Mouse (Mus musculus) lung, adult 18-20 months (tissue): ENCODE data around the gene Hoxd3.

Experiments used
- DNase-seq, 2 experiments: peaks; one replicate each; pipeline ENCODE4 v3.0.0; 2022; ENCODE audit warnings: mixed read lengths in 2 of 2

Hoxd3 gene

DNA sequence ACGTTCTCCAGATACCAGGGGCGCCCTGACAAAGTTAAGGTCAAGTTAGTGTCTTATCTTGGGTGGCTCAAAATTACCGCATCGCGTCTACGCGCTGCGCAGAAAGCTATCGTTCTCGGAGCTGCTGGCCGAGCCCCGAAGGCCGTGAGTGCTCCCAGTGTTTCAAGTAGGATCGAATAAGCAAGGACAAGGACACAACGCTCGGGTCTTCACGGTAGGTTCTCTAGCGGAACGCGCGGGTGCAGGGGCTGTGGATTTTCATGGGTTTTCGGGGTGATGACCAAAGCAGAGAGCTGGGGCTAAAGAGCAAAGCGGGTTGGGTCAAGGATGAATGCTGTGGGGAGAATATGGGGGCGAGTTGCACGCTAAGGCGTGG is 32.1 kb upstream of the Hoxd3 start:
- no peak for DNase-seq

GRCm38 (mm10) chr2:74679980-74680379 is 31.7 kb upstream of the Hoxd3 start:
- DNase-seq, result no peak

- no peak for DNase-seq
Observed at GRCm38 (mm10) chr2:74680561-74681398, 30.9 kb upstream of the Hoxd3 start.

DNA sequence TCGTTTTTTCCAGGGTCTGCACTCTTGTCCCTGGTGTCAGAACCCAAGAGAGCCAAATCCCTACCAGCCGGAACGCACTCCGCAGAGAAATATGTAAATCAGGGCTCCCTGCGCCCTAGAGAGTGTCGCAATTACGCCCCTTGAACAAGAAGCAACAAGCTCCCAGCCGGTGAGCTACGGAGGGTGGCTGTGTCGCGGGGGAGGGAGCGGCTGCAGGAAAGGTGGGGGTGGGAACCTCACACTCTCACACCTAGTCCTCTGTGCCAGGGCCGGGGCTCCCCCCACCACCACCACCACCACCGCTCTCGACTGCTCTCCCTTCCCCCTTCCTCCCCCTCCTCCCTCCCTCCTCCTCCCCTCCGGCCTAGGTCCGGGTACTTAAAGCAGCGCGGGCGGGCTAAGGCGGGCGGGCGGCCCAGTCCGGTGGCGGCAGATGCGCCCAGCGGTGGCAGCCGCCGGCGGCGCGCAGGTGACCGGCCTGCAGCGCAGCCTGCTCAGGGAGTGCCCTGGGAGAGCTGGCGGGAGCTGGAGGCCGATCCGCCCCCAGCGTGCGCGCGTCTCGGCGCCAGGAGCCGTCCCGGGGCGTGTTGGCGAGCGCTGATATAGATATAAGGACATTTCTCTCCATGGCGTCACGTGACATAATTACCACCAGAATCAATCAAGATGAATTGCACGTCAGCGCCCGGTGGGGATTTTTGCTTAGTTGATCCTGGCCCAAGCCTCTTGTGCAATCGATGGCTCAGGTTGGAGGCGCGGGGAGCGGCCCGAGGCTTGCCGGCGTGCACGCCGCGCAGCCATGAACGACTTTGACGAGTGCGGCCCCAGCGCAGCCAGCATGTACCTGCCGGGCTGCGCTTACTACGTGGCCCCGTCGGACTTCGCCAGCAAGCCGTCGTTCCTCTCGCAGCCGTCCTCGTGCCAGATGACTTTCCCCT is 29.9 kb upstream of the Hoxd3 start:
- DNase-seq, result no peak

DNA sequence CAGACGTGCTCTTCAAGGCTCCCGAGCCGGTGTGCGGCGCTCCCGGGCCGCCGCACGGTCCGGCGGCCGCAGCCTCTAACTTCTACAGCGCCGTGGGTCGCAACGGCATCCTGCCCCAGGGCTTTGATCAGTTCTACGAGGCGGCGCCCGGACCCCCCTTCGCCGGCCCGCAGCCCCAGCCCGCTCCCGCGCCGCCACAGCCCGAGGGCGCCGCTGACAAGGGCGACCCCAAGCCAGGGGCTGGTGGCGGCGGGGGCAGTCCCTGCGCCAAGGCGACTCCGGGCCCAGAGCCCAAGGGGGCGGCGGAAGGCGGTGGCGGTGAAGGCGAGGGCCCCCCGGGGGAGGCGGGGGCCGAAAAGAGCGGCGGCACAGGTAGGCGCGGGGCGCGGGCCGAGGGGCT is 28.9 kb upstream of the Hoxd3 start:
- DNase-seq, result no peak

DNA sequence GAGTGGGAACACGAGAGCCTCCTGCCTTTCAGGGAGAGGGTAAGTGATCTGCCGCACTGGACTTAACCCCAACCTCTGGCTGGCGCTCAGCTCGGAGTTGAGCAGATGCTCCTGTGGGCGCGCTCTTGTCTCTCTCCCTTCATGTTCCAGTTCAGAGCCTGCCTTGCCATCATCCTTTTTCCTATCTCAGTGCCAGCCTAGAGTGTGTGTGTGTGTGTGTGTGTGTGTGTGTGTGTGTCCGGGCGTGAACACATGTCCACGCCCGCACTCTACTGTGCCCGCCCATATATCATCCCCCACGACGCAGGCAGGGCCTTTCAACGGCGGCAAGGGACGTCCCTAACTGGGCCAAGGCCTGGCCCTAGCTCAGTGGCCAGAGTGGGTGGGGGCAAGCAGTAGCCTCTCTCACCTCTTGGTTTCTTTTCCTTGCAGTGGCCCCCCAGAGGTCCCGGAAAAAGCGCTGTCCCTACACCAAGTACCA is 28.2 kb upstream of the Hoxd3 start:
- DNase-seq, result no peak

DNA sequence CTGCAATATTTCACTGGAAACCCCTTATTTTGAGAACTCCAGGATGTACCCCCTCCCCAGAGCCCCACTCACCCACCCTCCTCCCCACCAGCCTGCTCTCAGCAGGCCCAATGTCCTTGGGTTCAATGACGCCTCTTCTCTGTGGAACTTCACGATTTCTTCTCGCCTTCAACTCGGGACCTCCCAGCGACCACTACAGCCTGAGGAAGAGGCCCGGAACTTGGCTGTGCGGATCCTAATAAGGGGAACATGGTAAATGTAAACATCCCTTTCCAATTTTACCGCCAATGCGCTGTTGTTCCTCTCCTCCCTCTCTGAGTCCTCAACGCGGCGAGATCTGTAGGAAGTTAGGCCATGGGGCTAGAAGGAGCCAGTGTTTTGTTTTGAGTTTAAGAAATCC is 27.6 kb upstream of the Hoxd3 start:
- DNase-seq, result no peak

GRCm38 (mm10) chr2:74685059-74685603 is 26.6 kb upstream of the Hoxd3 start:
- no peak for DNase-seq

GRCm38 (mm10) chr2:74686301-74686987 is 25.3 kb upstream of the Hoxd3 start:
- DNase-seq, result peak; percentile 36 to 47

DNA sequence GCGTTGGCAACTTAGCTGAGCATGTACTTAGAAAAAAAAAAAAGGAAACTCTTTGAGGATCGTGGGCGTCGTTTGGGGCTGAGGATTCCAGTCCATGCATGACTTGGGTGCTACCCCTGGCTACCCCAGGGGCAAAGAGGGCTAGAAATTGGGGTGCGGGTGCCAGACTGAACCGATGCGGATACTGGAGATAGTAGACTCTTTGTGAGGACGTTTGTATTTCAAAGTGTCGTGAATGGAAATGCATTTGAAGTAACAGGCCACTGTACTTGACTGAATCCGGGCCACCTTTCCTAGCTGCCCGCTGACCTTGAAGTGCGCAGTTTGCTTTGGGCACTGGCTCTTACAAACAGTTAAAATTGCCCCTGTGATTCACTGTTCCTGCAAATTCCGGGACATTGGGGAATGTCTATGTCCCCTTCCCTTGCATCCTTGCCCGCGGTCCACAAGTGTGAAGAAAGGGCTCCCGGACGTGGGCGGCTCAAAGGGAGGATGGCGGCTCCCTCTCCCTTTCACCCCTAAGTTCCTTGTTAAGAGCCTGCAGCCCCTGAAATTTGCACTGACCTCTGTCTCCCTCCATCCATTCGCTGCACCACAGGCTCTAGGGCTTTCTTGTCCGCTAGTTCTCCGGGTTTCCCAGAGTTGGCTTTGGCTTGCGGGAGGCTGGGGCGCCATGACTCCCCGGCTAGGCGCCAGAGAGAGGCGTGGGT is 24.6 kb upstream of the Hoxd3 start:
- DNase-seq, result no peak

DNA sequence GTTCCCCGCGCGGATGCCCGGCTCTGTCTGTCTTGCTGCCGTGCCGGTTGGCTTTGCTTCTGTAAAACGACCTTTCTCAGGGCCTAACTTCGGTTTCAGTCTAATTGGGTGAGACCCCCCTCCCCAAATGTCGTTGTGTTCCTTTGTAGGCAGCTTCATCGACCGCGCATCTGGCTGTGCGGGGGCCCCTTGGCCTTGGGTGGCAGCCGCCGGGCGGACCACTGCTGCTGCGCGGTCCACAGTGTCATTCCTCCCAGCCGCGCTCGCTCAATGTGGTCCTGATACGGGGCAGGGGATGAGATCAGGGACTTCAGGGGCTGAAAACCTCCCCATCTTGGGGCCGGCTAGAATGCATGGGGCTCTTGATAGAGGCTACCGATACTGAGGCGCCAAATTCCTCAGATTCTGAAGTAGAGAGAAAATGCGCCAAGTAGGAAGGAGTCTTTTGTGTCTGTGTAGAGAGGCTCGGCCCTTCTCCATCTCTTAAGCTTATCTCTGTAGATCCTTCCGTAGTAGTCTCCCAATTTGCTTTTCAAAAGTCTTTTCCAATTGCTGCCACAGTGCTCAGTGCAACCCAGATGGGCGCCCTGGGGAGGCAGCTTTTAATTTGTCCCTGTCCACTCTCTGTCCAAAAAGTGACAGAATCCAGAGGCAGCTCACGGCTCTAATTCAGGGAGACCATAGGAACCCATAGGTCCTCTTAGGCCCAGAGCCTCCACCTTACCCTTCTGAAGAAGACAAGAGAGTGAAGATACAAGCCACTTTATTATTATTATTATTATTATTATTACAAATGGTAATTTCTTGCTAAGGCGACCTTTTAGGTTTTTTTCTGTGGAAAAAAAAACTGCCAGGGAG is 23.8 kb upstream of the Hoxd3 start:
- DNase-seq, result no peak

- DNase-seq, result no peak
Observed at GRCm38 (mm10) chr2:74688795-74689573, 22.7 kb upstream of the Hoxd3 start.

DNA sequence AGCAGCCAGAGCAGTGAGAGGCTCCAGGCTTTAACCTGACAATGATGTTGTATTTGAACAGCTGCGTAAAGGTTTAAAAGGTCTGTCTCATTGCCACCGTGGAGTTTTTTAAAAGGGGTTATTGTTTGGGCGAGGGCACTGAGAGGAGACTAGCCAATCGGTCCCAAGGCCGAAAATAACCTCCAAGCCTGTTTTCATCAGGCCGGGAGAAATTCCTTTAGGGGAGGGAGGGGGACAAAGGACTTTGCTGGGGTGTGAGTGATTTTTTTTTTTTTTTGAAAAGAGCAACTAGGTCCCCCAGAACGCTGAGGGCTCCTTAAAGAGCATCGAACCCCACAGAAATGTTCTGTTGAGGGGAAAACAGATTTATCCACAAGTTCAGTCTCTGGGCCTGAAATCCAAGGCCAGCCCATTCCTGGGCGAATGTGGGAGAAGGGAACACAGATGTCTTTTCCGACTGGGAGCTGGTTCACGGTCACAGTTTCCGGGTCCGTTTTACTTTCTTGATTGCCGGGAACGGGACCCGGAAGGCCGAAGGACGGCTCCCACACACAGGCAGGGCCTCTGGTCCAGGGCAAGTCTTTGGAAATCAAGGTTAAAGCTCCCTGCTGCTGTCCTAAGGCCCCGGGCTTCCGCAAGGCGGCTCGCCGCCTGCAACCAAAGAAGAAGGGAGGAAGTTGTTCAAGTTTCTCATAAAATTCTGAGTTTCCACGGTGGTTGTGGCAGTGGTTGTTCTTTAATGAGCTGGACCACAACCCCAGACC is 22.0 kb upstream of the Hoxd3 start:
- DNase-seq, result no peak

DNA sequence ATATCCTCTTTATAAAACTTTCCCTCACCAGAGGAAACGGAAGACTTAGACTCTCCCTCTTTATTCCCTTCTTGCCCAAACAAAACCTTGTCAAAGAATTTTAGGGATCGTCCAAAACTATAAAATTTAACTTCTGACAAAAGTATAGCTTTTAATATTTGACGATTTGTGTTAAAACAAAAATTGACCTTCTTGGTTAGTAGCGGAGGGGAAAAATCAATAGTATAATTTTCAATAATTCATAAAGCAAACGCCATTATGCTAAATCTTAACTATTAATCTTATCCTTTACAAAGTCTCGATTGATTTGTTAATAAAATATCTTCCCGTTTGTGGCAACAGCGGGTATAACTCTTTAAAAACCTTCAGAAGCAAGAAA is 21.4 kb upstream of the Hoxd3 start:
- no peak for DNase-seq

- DNase-seq, result no peak
Observed at GRCm38 (mm10) chr2:74691022-74691951, 20.4 kb upstream of the Hoxd3 start, which contains the start of gene Hoxd10. Hoxd10 (plus strand) TSS chr2:74691924.

DNA sequence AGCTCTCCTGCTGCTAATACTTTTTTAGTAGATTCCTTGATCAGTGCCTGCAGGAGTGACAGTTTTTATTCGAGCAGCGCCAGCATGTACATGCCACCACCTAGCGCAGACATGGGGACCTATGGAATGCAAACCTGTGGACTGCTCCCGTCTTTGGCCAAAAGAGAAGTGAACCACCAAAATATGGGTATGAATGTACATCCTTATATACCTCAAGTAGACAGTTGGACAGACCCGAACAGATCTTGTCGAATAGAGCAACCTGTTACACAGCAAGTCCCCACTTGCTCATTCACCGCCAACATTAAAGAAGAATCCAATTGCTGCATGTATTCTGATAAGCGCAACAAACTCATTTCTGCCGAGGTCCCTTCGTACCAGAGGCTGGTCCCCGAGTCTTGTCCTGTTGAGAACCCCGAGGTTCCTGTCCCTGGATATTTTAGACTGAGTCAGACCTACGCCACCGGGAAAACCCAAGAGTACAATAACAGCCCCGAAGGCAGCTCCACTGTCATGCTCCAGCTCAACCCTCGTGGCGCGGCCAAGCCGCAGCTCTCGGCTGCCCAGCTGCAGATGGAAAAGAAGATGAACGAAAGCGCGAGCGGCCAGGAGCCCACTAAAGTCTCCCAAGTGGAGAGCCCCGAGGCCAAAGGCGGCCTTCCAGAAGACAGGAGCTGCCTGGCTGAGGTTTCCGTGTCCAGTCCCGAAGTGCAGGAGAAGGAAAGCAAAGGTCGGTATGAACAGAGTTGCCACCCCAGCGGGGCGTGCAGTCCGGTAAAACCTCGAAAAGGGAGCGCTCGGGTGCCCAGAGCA is 19.5 kb upstream of the Hoxd3 start:
- no peak for DNase-seq

GRCm38 (mm10) chr2:74692808-74693431 is 18.8 kb upstream of the Hoxd3 start:
- no peak for DNase-seq
